Mouse (Mus musculus) CD4-positive, CD25-positive, alpha-beta regulatory T cell, adult 2 months (primary cell): Measurements from ENCODE around the gene Atn1.
A peak's percentile ranks its signal among the peaks of the same experiment; 100 is the strongest.
"Not testable (repeated sequence)": the region's sequence is repeated elsewhere in the genome, so short reads cannot be mapped to it uniquely, and the experiment has no call there.

Experiments
- DNase-seq: peaks from one replicate; pipeline ENCODE4 v3.0.0-alpha.2; 2012; ENCODE audit warnings: low read depth, low spot score

Gene Atn1

GRCm38 (mm10) chr6:124755831-124756595 lies at the start of gene Atn1, which contains the start of gene Gm45234:
Atn1 (minus strand) TSS chr6:124756524.
Gm45234 (minus strand) TSS chr6:124756021.
- DNase-seq = peak; percentile 68

- DNase-seq = peak; percentile 90
These were observed 49.3 kb upstream of the Atn1 start for GRCm38 (mm10) chr6:124805341-124806321.

GRCm38 (mm10) chr6:124804341-124804740 lies 48.0 kb upstream of the Atn1 start:
- no peak for DNase-seq

- DNase-seq = not testable (repeated sequence)
These were observed 47.4 kb upstream of the Atn1 start for GRCm38 (mm10) chr6:124803691-124804090.

- DNase-seq = no peak
These were observed 46.7 kb upstream of the Atn1 start for GRCm38 (mm10) chr6:124803061-124803460.

- DNase-seq = peak; percentile 31
These were observed 46.1 kb upstream of the Atn1 start for GRCm38 (mm10) chr6:124802400-124802799.

- no peak for DNase-seq
These were observed 39.9 kb upstream of the Atn1 start for GRCm38 (mm10) chr6:124796200-124796599.

GRCm38 (mm10) chr6:124795781-124796180 lies 39.5 kb upstream of the Atn1 start:
- no peak for DNase-seq

GRCm38 (mm10) chr6:124791911-124792310 lies 35.6 kb upstream of the Atn1 start:
- no peak for DNase-seq

GRCm38 (mm10) chr6:124790121-124790520 lies 33.8 kb upstream of the Atn1 start:
- DNase-seq = no peak

GRCm38 (mm10) chr6:124789519-124789918 lies 33.2 kb upstream of the Atn1 start:
- no peak for DNase-seq

- DNase-seq = no peak
These were observed 31.4 kb upstream of the Atn1 start for GRCm38 (mm10) chr6:124787722-124788121.

- DNase-seq = no peak
These were observed 30.6 kb upstream of the Atn1 start for GRCm38 (mm10) chr6:124786756-124787420.

GRCm38 (mm10) chr6:124782436-124782835 lies 26.1 kb upstream of the Atn1 start:
- DNase-seq = peak; percentile 78

GRCm38 (mm10) chr6:124780917-124781316 lies 24.6 kb upstream of the Atn1 start:
- DNase-seq = no peak

GRCm38 (mm10) chr6:124779984-124780416 lies 23.7 kb upstream of the Atn1 start:
- no peak for DNase-seq

GRCm38 (mm10) chr6:124779222-124779983 lies 23.1 kb upstream of the Atn1 start, which contains the start of gene Lrrc23:
Lrrc23 (minus strand) TSS chr6:124779727.
- DNase-seq = peak; percentile 91

GRCm38 (mm10) chr6:124770511-124770910 lies 14.2 kb upstream of the Atn1 start:
- DNase-seq = no peak

- DNase-seq = no peak
These were observed 13.7 kb upstream of the Atn1 start for GRCm38 (mm10) chr6:124770013-124770412.

GRCm38 (mm10) chr6:124769101-124769765 lies 12.9 kb upstream of the Atn1 start, which contains the start of gene Eno2:
Eno2 (minus strand) TSS chr6:124769673.
- peak; percentile 81 for DNase-seq
